Mouse (Mus musculus) CH12.LX (cell line): ENCODE data around the gene Lsg1. TPM values are rescaled to one million over a fixed set of nuclear protein-coding genes. Genes with fewer than 3 reads are reported as not detected.

Source experiments
- DNase-seq: peaks from one replicate; pipeline ENCODE4 v3.0.0-alpha.2; 2013; ENCODE audit errors: extremely low read depth
- H3K27ac ChIP-seq: 2 replicates; pipeline ENCODE4 v1.5.1; 2012; ENCODE audit warnings: low read depth, mild to moderate bottlenecking, control low read depth, moderate library complexity; ENCODE audit not compliant: insufficient read depth
- H3K27me3 ChIP-seq: replicated peaks from 2 replicates; pipeline ENCODE3; 2012; ENCODE audit warnings: inconsistent platforms
- H3K36me3 ChIP-seq, 2 experiments: replicated peaks in 1 of 2; 2 replicates each; pipeline versions ENCODE3 to v1.6.1; 2012; ENCODE audit warnings: inconsistent platforms in 1 of 2, low read length in 1 of 2, mild to moderate bottlenecking in 1 of 2, mixed read lengths in 1 of 2, moderate library complexity in 1 of 2; ENCODE audit not compliant: control insufficient read depth in 1 of 2, insufficient read depth in 1 of 2
- H3K4me1 ChIP-seq, 2 experiments: 2 replicates each; pipeline ENCODE4 v1.6.1; 2012; ENCODE audit warnings: inconsistent platforms in 1 of 2, moderate library complexity in 1 of 2; ENCODE audit not compliant: insufficient read depth in 2 of 2, control insufficient read depth in 1 of 2
- H3K4me2 ChIP-seq: 2 replicates; pipeline ENCODE4 v1.6.1; 2012; ENCODE audit warnings: low read depth, mild to moderate bottlenecking, control low read depth; ENCODE audit not compliant: poor library complexity, insufficient read depth, severe bottlenecking
- H3K4me3 ChIP-seq, 3 experiments: fragments of 150-350 bp in 1 of 3; sonication (generic) in 1 of 3; replicated peaks in 1 of 3; 2 replicates each; pipeline versions ENCODE3 to v1.5.1; 2011 to 2012; ENCODE audit warnings: low read depth in 2 of 3, low read length in 2 of 3, mild to moderate bottlenecking in 2 of 3, moderate library complexity in 2 of 3, control low read depth in 1 of 3, improper control_type of control experiment in 1 of 3, inconsistent platforms in 1 of 3, mixed read lengths in 1 of 3; ENCODE audit not compliant: poor library complexity in 1 of 3
- H3K79me2 ChIP-seq: replicated peaks from 2 replicates; pipeline ENCODE4 v1.6.1; 2012; ENCODE audit warnings: mild to moderate bottlenecking, moderate library complexity; ENCODE audit not compliant: control insufficient read depth, poor library complexity, insufficient read depth, severe bottlenecking; ENCODE audit errors: extremely low read depth
- H3K9ac ChIP-seq: 2 replicates; pipeline ENCODE4 v1.6.1; 2012; ENCODE audit warnings: low read depth, mild to moderate bottlenecking, control low read depth, moderate library complexity; ENCODE audit not compliant: insufficient read depth
- H3K9me3 ChIP-seq: replicated peaks from 2 replicates; pipeline ENCODE3; 2012; ENCODE audit warnings: low read length, inconsistent platforms, mixed read lengths
- BHLHE40 ChIP-seq: IDR thresholded peaks from 2 replicates; pipeline ENCODE4 v1.6.1; 2011; ENCODE audit warnings: mild to moderate bottlenecking, low read depth, low read length, improper control_type of control experiment
- E2F4 ChIP-seq: IDR thresholded peaks from 2 replicates; pipeline ENCODE4 v1.6.1; 2011; ENCODE audit warnings: low read depth, low read length, improper control_type of control experiment; ENCODE audit not compliant: insufficient replicate concordance
- ELF1 ChIP-seq: IDR thresholded peaks from 2 replicates; pipeline ENCODE4 v1.6.1; 2014; ENCODE audit warnings: low read depth, mild to moderate bottlenecking, inconsistent platforms, low read length, improper control_type of control experiment
- ETS1 ChIP-seq: conservative IDR thresholded peaks from 2 replicates; pipeline ENCODE4 v1.6.1; 2012; ENCODE audit warnings: low read depth, mild to moderate bottlenecking, inconsistent platforms, low read length, improper control_type of control experiment, moderate library complexity
- IRF4 ChIP-seq: IDR thresholded peaks from 2 replicates; pipeline ENCODE4 v1.6.1; 2014; ENCODE audit warnings: low read depth, mild to moderate bottlenecking, inconsistent platforms, low read length, improper control_type of control experiment
- JUN ChIP-seq: IDR thresholded peaks from 2 replicates; pipeline ENCODE4 v1.6.1; 2011; ENCODE audit warnings: low read depth, mild to moderate bottlenecking, low read length, improper control_type of control experiment, moderate library complexity; ENCODE audit not compliant: insufficient read depth
- MAFK ChIP-seq: IDR thresholded peaks from 2 replicates; pipeline ENCODE4 v1.6.1; 2011; ENCODE audit warnings: low read length, improper control_type of control experiment; ENCODE audit not compliant: insufficient replicate concordance
- MAX ChIP-seq: IDR thresholded peaks from 2 replicates; pipeline ENCODE4 v1.6.1; 2011; ENCODE audit warnings: low read length, improper control_type of control experiment
- MAZ ChIP-seq: IDR thresholded peaks from 2 replicates; pipeline ENCODE4 v1.6.1; 2012; ENCODE audit warnings: low read depth, mild to moderate bottlenecking, inconsistent platforms, low read length, improper control_type of control experiment, moderate library complexity
- MEF2A ChIP-seq: IDR thresholded peaks from 2 replicates; pipeline ENCODE4 v1.6.1; 2014; ENCODE audit warnings: low read depth, mild to moderate bottlenecking, inconsistent platforms, low read length, improper control_type of control experiment, borderline replicate concordance
- NELFE ChIP-seq: IDR thresholded peaks from 2 replicates; pipeline ENCODE4 v1.6.1; 2011; ENCODE audit warnings: low read depth, low read length, improper control_type of control experiment
- POLR2A ChIP-seq: IDR thresholded peaks from 2 replicates; pipeline ENCODE4 v1.6.1; 2011; ENCODE audit warnings: low read depth, mild to moderate bottlenecking, improper control_type of control experiment, low read length
- RCOR1 ChIP-seq: conservative IDR thresholded peaks from 2 replicates; pipeline ENCODE4 v1.6.1; 2012; ENCODE audit warnings: low read depth, mild to moderate bottlenecking, inconsistent platforms, low read length, improper control_type of control experiment
- SIN3A ChIP-seq: IDR thresholded peaks from 2 replicates; pipeline ENCODE4 v1.6.1; 2012; ENCODE audit warnings: low read length, improper control_type of control experiment, inconsistent platforms
- TBP ChIP-seq: conservative IDR thresholded peaks from 2 replicates; pipeline ENCODE4 v1.6.1; 2011; ENCODE audit warnings: low read depth, low read length, improper control_type of control experiment
- TCF12 ChIP-seq: IDR thresholded peaks from 2 replicates; pipeline ENCODE4 v1.6.1; 2014; ENCODE audit warnings: low read depth, mild to moderate bottlenecking, inconsistent platforms, low read length, improper control_type of control experiment
- UBTF ChIP-seq: IDR thresholded peaks from 2 replicates; pipeline ENCODE4 v1.6.1; 2012; ENCODE audit warnings: low read depth, mild to moderate bottlenecking, inconsistent platforms, low read length, improper control_type of control experiment, moderate library complexity
- USF1 ChIP-seq: IDR thresholded peaks from 2 replicates; pipeline ENCODE4 v1.6.1; 2014; ENCODE audit warnings: low read depth, mild to moderate bottlenecking, inconsistent platforms, low read length, improper control_type of control experiment
- dilution Hi-C: fragments of 300-500 bp; cut with MboI; formaldehyde crosslinking; loops from 2 replicates; pipeline ENCODE4 v1.14.3; 2020; ENCODE audit warnings: low sequenced_read_pairs; ENCODE audit not compliant: extremely low pct_unique_long_range_greater_than_20kb, extremely low pct_ligation_motif_present
- in situ Hi-C: fragments of 300-500 bp; cut with MboI; formaldehyde crosslinking; loops from 3 replicates; pipeline ENCODE4 v1.14.3; 2019; ENCODE audit warnings: low sequenced_read_pairs, low pct_ligation_motif_present, low pct_unique_long_range_greater_than_20kb, mixed read lengths
- polyA plus RNA-seq: library from polyadenylated mRNA; unstranded; fragments of >175 nt; gene quantifications from 2 replicates; pipeline ENCODE4 v1.2.1, GENCODE M21; 2012; ENCODE audit warnings: low read depth; ENCODE audit not compliant: insufficient read length
- total RNA-seq, 2 experiments: library from RNA; depleted of rRNA; stranded (reverse); fragments of 300-350 nt in 1 of 2; fragments of >200 nt in 1 of 2; gene quantifications; 2 replicates each; pipeline ENCODE4 v1.2.3; 2012 to 2014

The Lsg1 gene
- total and polyA plus RNA-seq, 3 experiments = 58.4 to 189 (median 94.7) TPM

DNA sequence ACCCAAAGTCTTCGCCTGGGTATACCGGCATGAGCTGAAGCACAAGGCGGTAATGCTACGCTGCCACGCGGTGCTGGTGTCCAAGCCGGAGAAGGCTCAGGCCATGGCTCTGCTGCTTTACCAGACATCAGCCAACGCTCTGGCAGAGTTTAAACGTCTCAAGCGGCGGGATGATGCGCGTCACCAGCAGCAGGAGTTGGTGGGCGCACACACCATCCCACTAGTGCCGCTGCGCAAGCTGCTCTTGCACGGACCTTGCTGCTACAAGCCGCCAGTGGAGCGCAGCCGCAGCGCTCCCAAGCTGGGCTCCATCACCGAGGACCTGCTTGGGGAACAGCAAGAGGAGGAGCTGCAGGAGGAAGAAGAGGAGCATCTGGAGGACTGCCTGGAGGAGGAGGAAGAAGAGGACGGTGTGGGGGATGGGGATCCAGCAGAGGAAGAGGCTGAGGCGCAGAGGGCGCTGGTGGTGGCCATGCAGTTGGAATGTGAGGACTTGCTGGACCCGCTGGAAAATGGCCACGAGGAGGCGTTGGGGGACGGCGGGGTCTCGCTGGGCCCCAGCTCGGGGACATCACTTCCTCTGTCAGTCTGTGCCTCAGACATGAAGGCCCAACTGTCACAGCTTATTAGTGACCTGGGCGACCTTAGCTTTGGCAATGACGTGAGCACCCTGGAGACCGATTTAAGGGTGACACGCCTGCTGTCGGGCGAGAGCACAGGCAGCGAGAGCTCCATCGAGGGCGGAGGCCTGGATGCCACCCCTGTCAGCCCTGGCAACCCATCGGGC lies 13.8 kb upstream of the Lsg1 start (continued):
- no peak for TF ChIP-seq TBP
- TF ChIP-seq SIN3A = peak; percentile 74
- TF ChIP-seq E2F4 = no peak
- peak; percentile 39; the same call in 1 of the 2 replicates for TF ChIP-seq BHLHE40
- TF ChIP-seq MEF2A = peak; percentile 68
- no peak for TF ChIP-seq USF1
- peak; percentile 44 for TF ChIP-seq NELFE
- TF ChIP-seq POLR2A = peak; percentile 28; the same call in 1 of the 2 replicates
- TF ChIP-seq MAFK = no peak
- TF ChIP-seq ELF1 = peak; percentile 74

DNA sequence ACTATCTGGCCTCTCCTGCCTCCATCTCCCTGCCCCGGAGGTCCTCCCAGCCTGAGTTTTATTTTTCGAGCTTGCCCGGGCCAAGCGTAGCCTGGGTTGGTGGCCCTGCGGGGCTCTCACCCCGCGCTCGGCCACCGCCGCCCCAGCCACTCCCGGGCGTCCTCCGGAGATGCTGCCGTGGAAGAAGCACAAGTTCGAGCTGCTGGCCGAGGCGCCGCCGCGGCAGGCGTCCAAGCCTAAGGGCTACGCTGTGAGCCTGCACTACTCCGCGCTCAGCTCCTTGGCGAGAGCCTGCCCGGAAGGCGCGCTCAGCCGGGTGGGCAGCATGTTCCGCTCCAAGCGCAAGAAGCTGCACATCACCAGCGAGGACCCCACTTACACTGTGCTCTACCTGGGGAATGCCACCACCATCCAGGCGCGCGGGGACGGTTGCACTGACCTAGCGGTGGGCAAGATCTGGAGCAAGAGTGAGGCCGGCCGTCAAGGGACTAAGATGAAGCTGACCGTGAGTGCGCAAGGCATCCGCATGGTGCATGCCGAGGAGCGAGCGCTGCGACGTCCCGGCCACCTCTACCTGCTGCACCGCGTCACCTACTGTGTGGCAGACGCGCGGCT lies 13.1 kb upstream of the Lsg1 start:
- in situ Hi-C loops (loop anchor here (5.0 to 10.0 kb wide), 2 partner anchors 37 to 74 kb away; no protein-coding TSS in a partner anchor), dilution Hi-C loops (no loop called here)
- TF ChIP-seq MAZ (no peak), RCOR1 (no peak), ELF1 (no peak), SIN3A (0 out of 2 replicates have a peak, but pooled peaks have one; percentile 9), UBTF (0 out of 2 replicates have a peak, but pooled peaks have one; percentile 28), IRF4 (no peak), POLR2A (no peak), JUN (no peak), ETS1 (no peak), TCF12 (no peak; the same call in 1 of the 2 replicates), MAX (0 out of 2 replicates have a peak, but pooled peaks have one; percentile 30), NELFE (0 out of 2 replicates have a peak, but pooled peaks have one; percentile 9)
- Histone ChIP-seq H3K79me2 (peaks cover 40% of the 10 kb centered on the region), H3K27ac (peak overlapping the region; percentile 60), H3K9ac (peak overlapping the region; percentile 83), H3K36me3 (peaks cover 14 to 34% of the 10 kb centered on the region in 2 experiments), H3K4me3 (peak overlapping the region; percentile 70 to 96 (median 74)), H3K9me3 (no peaks in the 10 kb centered on the region), H3K27me3 (no peaks in the 10 kb centered on the region), H3K4me2 (peak overlapping the region; percentile 77; the same call in 1 of the 2 replicates), H3K4me1 (peaks cover 21 to 52% of the 10 kb centered on the region in 2 experiments)
- no peak for DNase-seq
